Mouse (Mus musculus): ENCODE measurements around the gene Parg.

- TF ChIP-seq MAZ (IDR thresholded peaks at IDR 0.05; ENCODE audit: low read depth, low read length) (no peak), POLR2AphosphoS5 (IDR thresholded peaks at IDR 0.05; ENCODE audit: borderline replicate concordance, low read depth, low read length) (no peak), MXI1 (IDR thresholded peaks at IDR 0.05; ENCODE audit: low read depth, low read length) (no peak), GABPA (IDR thresholded peaks at IDR 0.05; ENCODE audit: low read depth, low read length) (no peak), SIN3A (IDR thresholded peaks at IDR 0.05; ENCODE audit: low read length) (no peak), GATA1 (IDR thresholded peaks at IDR 0.05; ENCODE audit: low read depth, low read length) (no peak), HCFC1 (IDR thresholded peaks at IDR 0.05; ENCODE audit: low read depth, low read length) (no peak), MEF2A (IDR thresholded peaks at IDR 0.05; ENCODE audit: extremely low read depth, insufficient replicate concordance, low read depth, low read length, poor library complexity, severe bottlenecking) (no peak), TAL1 (IDR thresholded peaks at IDR 0.05; ENCODE audit: low read length) (no peak), CTCF (IDR thresholded peaks at IDR 0.05 in 2 of 3, conservative IDR thresholded peaks at IDR 0.05 in 1 of 3; ENCODE audit: control insufficient read depth in 1 of 3, insufficient read depth in 1 of 3, low read depth in 2 of 3, low read length in 3 of 3, poor library complexity in 1 of 3, severe bottlenecking in 1 of 3) (no peak), ZC3H11A (IDR thresholded peaks at IDR 0.05; ENCODE audit: low read depth, low read length) (no peak)
Measured at GRCm38 (mm10) chr14:32179393-32180195, 22.2 kb upstream of the Parg start.

All from MEL (cell line).